Mouse (Mus musculus) embryonic stem cell, embryonic (primary cell): ENCODE measurements around the gene Ubxn2a.

ENCODE experiments used
- CTCF ChIA-PET, 4 experiments: fragments of 300-600 bp in 2 of 4; fragments of 350-600 bp in 2 of 4; sonication (Branson Sonifier 250); formaldehyde crosslinking; loops; one replicate each; lab custom pipeline; 2022; ENCODE audit warnings: inconsistent platforms in 2 of 4; lab: Charles Lee
- POLR2A ChIA-PET, 4 experiments: fragments of 300-600 bp in 2 of 4; fragments of 350-600 bp in 2 of 4; sonication (Branson Sonifier 250); formaldehyde crosslinking; loops; one replicate each; lab custom pipeline; 2022; ENCODE audit warnings: antibody characterized with exemption in 4 of 4, inconsistent platforms in 1 of 4; lab: Charles Lee

The Ubxn2a gene

DNA sequence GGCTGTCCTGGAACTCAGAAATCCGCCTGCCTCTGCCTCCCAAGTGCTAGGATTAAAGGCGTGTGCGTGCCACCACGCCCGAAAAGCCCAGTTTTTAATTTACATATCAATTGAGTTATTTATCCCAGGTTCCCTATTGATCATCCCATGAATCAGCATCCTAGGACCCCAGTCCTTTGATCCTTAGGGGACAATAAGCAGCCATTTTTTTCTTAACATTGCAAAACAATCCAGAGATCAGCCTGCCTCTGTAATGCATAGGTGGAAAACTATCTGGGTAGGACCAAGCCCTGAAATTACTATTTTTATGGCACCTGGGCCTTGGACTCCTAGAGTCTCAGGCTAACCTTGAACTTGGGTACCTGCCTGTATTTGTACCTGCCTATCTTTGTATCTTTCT, 9.5 kb downstream of the Ubxn2a start:
- ChIA-PET CTCF (interaction anchor here (0.6 to 2.2 kb wide), 7 partner anchors 19 to 183 kb away, joined by 3 to 6 read pairs (median 3); partner anchors contain the start of gene Atad2b (in 2 of the 4)), POLR2A (interaction anchor here (0.5 to 21.5 kb wide), 38 partner anchors 7 to 1028 kb away, joined by 3 to 445 read pairs (median 5); partner anchors contain the start of genes Atad2b (in 3 of the 4), Mfsd2b (in 3 of the 4), Ubxn2a (in 2 of the 4) and Fam228b (in 1 of the 4))

DNA sequence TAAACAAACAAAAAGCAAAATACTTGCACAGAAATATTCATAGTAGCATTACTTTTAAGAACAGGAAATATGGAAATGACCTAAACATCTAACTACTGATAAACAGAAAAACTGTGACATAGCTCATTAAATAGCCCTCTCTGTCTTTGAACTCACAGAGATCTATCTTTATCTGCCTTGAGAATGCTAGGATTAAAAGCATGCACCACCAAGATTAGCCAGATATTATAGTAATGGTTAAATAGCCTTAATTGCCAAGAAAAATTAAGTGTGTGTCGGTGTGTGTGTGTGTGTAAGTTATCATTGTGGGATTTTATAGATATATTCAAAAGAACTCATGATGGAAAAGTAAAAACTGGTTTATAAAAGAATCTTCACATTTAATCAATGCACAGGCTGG, 17.6 kb downstream of the Ubxn2a start:
- CTCF ChIA-PET: interaction anchor here in 1 of 4 experiments (1.0 kb wide), 1 partner anchor 27 kb away, joined by 4 read pairs; the partner anchor contains the start of gene Atad2b
- POLR2A ChIA-PET: interaction anchor here in 2 of 4 experiments (0.6 to 21.5 kb wide), 8 partner anchors 4 to 37 kb away, joined by 3 to 357 read pairs (median 15); partner anchors contain the start of genes Atad2b (in 2 of the 2), Mfsd2b (in 1 of the 2) and Ubxn2a (in 1 of the 2)

DNA sequence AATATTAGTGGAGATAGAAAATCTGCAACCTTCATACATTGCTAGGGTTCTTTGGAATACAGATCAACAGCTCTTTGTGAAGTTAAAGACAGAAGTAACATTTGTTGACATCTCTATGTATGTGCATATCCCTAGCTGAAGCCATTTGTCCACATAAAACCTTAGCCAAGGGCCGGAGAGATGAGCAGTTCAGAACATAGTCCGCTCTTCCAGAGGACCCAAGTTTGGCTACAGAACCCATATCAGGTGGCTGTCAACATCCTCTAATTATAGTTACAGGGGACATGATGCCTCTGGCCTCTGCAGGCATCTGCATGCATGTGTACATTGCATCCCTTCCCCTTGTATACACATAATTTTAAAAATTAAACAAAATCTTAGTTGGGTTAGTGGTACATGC, 18.3 kb downstream of the Ubxn2a start:
- ChIA-PET CTCF (interaction anchor here in 3 of 4 experiments (0.6 to 1.0 kb wide), 3 partner anchors 18 to 123 kb away, joined by 4 to 5 read pairs (median 5); partner anchors contain the start of gene Atad2b (in 1 of the 3)), POLR2A (interaction anchor here (0.5 to 21.5 kb wide), 13 partner anchors 4 to 37 kb away, joined by 3 to 357 read pairs (median 6); partner anchors contain the start of genes Atad2b (in 2 of the 4), Mfsd2b (in 1 of the 4) and Ubxn2a (in 1 of the 4))

DNA sequence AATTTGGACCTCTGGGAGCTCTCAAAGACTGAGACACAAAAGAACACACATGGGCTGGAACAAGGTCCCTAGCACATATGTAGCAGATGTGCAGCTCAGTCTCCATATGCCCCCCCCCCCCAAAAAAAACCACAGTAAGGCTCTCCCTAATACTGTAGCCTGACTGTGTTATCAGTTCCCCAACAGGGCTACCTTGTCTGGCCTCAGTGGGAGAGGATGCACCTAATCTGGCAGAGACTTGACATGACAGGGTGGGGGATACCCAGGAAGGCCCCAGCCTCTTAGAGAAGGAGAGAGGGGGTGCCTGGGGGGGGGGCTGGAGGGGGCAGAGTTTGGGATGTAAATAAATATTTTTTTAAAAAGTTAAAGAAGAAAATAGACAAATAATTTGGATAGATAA, 18.8 kb downstream of the Ubxn2a start:
- CTCF ChIA-PET: interaction anchor here in 2 of 4 experiments (0.6 kb wide), 2 partner anchors 18 to 117 kb away, joined by 5 to 7 read pairs; no protein-coding TSS in a partner anchor
- POLR2A ChIA-PET: interaction anchor here (0.5 to 21.5 kb wide), 20 partner anchors 3 to 341 kb away, joined by 3 to 357 read pairs (median 4); partner anchors contain the start of genes Mfsd2b (in 2 of the 4), Atad2b (in 1 of the 4), Sf3b6 (in 1 of the 4) and Ubxn2a (in 1 of the 4)

DNA sequence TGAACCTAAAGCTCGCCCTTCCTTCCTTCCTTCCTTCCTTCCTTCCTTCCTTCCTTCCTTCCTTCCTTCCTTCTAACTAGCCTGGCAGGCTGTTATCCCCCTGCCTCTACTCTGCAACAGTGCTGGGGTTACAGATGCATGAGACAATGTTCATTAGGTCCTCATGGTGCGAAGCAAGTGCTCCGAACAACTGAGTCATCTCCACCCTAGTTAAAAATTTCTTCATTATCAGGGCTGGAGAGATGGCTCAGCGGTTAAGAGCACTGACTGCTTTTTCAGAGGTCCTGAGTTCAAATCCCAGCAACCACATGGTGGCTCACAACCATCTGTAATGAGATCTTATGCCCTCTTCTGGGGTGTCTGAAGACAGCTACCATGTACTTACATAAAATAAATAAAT, 20.9 kb downstream of the Ubxn2a start:
- ChIA-PET POLR2A (interaction anchor here (0.5 to 15.9 kb wide), 10 partner anchors 10 to 31 kb away, joined by 3 to 357 read pairs (median 4); partner anchors contain the start of genes Atad2b (in 1 of the 4), Mfsd2b (in 1 of the 4) and Ubxn2a (in 1 of the 4)), CTCF (interaction anchor here in 1 of 4 experiments (0.6 to 1.8 kb wide), 2 partner anchors 19 to 31 kb away, joined by 3 to 4 read pairs; partner anchors contain the start of gene Atad2b)

DNA sequence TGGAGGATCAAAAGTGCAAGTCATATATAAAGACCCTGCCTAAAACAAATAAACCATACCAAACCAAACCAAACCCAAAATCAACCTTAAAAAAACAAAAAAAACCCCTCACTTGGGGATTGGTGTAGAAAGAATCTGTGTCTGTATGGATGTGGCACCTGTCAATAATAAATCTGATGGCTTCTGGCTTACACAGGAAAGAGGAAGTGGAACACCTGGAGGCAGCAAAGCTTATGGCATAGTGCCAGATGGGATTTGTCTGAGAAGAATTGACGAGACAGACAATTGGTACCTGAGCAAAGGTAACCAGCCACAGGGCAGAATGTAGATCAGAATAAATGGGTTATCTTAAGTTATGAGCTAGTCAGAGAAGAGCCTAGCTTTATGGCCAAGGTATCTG, 22.4 kb downstream of the Ubxn2a start:
- POLR2A ChIA-PET: interaction anchor here in 2 of 4 experiments (0.6 to 15.9 kb wide), 7 partner anchors 11 to 170 kb away, joined by 3 to 357 read pairs (median 3); partner anchors contain the start of genes Mfsd2b (in 2 of the 2), Atad2b (in 1 of the 2) and Ubxn2a (in 1 of the 2)
- CTCF ChIA-PET: interaction anchor here in 2 of 4 experiments (0.6 to 1.8 kb wide), 2 partner anchors 8 to 32 kb away, joined by 3 to 4 read pairs; partner anchors contain the start of gene Atad2b (in 1 of the 2)

DNA sequence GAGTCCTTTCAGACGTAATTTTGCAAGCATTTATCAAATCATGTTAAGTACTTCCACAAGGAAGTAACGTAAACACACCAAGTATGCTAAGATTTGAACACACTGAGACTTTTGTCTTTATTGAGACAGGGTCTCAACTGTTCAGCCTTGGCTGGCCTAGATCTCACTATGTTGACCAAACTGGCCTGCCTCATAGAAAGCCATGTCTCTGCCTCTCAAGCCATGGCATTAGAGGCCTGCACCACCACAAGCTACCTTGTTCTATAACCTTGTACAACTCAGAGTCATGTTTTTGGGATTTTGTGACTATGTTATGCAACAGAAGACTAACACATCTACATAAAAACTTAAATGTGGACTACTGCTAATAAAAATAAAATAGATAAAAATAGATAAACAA, 25.4 kb downstream of the Ubxn2a start:
- ChIA-PET CTCF (interaction anchor here in 1 of 4 experiments (1.1 kb wide), 1 partner anchor 36 kb away, joined by 5 read pairs; the partner anchor contains the start of gene Atad2b), POLR2A (interaction anchor here in 3 of 4 experiments (0.9 to 15.9 kb wide), 13 partner anchors 8 to 35 kb away, joined by 3 to 357 read pairs (median 6); partner anchors contain the start of genes Mfsd2b (in 3 of the 3), Atad2b (in 1 of the 3) and Ubxn2a (in 1 of the 3))

DNA sequence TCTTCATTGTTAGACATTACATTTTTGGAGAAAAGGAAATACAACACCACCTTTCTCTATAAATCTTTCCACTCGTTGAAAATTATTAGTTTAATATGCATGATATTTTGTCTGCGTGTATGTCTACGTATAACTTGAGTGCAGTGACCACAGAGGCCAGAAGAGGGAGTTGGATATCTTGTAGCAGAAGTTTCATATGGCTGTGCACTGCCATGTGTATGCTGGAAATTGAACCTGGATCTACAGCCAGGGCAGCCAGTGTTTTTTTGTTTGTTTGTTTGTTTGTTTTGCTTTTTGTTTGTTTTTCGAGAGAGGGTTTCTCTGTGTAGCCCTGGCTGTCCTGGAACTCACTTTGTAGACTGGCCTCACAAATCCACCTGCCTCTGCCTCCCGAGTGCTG, 28.5 kb downstream of the Ubxn2a start:
- POLR2A ChIA-PET: interaction anchor here (0.7 to 15.9 kb wide), 30 partner anchors 9 to 62 kb away, joined by 3 to 357 read pairs (median 5); partner anchors contain the start of genes Atad2b (in 3 of the 4), Wdcp (in 2 of the 4), Sf3b6 (in 1 of the 4) and Ubxn2a (in 1 of the 4)
- CTCF ChIA-PET: interaction anchor here (0.8 to 2.9 kb wide), 8 partner anchors 11 to 39 kb away, joined by 3 to 22 read pairs (median 4); partner anchors contain the start of gene Atad2b (in 2 of the 4)

DNA sequence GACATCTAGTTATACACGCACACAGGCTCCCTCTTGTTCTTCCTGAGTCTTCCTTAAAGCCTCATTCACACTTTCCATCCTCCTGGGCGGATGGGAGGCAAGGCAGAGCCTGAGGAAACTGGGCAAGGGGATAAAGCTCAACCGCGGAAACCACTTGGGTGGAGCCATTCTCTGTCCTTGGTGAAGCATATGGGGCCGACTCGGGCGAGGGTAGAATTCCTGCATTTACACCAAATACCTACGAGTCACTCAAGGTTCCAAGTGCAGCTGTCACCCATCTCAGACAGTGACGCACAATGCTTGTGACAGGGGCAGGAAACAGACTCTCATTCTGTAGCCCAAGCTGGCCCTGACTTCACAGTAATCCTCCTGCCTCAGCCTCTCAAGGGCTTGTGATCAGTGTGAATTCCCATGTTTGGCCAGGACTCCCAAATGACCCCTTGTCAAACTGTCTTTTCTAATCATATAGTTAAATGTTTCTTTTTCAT, 29.2 kb downstream of the Ubxn2a start:
- POLR2A ChIA-PET: interaction anchor here (0.6 to 15.9 kb wide), 27 partner anchors 8 to 64 kb away, joined by 3 to 357 read pairs (median 5); partner anchors contain the start of genes Atad2b (in 4 of the 4), Sf3b6 (in 1 of the 4), Ubxn2a (in 1 of the 4) and Wdcp (in 1 of the 4)
- CTCF ChIA-PET: interaction anchor here in 3 of 4 experiments (0.8 to 2.9 kb wide), 4 partner anchors 27 to 40 kb away, joined by 3 to 22 read pairs (median 3); partner anchors contain the start of gene Atad2b (in 3 of the 3)

DNA sequence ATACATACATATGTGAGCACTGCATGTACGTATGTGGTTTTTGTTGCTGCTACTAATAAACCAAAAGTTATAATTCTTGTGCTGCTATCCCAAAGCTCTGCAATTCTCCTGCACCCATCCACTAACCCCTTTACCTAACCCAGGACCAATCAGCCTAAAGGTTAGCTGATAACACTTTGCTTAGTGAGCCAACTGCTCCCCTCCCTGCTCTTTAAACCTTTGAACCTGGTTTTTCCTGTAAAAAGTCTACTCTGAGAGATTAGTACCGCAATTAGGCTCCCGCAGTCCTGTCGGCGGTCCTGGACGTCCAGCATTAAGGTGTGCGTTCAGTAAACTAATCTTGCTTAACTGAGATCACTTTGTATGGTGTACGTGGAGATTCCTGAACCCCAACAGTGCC, 31.9 kb downstream of the Ubxn2a start:
- POLR2A ChIA-PET: interaction anchor here in 3 of 4 experiments (0.5 to 6.3 kb wide), 17 partner anchors 9 to 198 kb away, joined by 3 to 102 read pairs (median 22); partner anchors contain the start of gene Atad2b (in 1 of the 3)
- CTCF ChIA-PET: interaction anchor here in 1 of 4 experiments (0.5 kb wide), 1 partner anchor 20 kb away, joined by 6 read pairs; no protein-coding TSS in a partner anchor

DNA sequence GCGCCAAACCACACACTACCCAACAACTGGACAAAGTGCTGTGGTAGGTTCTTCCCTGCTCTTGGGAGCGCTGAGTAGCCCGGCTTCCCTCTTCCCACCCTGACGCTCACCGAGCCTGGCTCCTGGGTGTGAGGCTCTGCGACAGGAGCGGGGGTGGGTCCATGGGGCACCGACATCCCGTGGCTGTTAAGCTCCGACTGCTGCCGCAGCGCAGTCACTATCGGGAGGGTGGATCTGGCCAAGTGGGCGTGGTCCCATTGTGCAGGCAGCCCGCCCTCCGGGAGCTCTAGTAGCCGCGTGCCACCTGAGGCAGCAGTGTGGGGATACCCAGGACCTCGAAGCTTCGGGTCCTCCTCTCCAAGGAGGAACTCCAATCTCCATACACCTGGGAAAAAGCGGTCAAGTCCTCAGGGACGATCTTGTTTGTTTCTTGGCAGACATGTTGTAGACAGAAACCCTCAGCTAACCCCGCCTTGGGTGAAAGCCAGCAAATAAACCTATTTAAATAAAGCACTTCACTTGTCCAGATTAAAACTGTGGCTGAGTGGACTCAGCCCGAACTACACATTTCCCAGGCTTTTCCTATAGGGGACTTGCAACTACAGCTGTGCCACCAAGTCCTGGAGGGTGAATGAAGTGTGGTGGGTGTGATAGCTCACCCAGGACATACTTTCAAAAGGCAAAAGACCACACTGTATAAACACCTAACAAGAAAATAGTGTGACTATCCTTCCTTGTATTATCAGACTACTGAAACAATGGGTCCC, 33.2 kb downstream of the Ubxn2a start, which contains the start of gene Mfsd2b:
Gene Mfsd2b, minus strand, starts transcription at position 199 of the 767 bp plus-strand sequence.
- POLR2A ChIA-PET: interaction anchor here (0.6 to 6.3 kb wide), 58 partner anchors 8 to 282 kb away, joined by 3 to 102 read pairs (median 6); partner anchors contain the start of genes Atad2b (in 4 of the 4), Sf3b6 (in 2 of the 4), Fam228b (in 1 of the 4) and Fkbp1b (in 1 of the 4)
- CTCF ChIA-PET: interaction anchor here (0.5 to 1.8 kb wide), 14 partner anchors 10 to 400 kb away, joined by 3 to 13 read pairs (median 5); partner anchors contain the start of genes Atad2b (in 3 of the 4), Gm3625 (in 1 of the 4) and Itsn2 (in 1 of the 4)

DNA sequence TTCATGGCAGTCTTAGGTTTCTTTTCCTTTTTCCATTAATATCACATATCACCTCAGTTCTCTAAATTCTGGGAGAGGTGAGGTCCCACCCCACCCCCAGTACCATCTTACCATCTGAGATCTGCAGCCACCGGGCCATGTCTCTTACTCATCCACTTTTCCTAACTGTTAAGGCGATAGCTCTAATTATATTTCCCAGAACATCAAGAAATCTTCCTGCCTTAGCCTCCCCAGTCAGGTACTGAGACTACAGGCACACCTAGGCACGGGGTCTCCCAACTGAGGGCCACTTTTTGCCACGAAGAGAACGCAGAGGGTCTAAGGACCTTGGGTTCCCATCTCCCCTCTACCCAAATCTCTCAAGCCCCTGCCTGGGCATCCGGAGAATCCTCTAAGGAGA, 34.0 kb downstream of the Ubxn2a start:
- ChIA-PET CTCF (interaction anchor here in 3 of 4 experiments (0.6 to 1.8 kb wide), 10 partner anchors 9 to 257 kb away, joined by 3 to 13 read pairs (median 5); partner anchors contain the start of gene Atad2b (in 3 of the 3)), POLR2A (interaction anchor here (0.5 to 6.3 kb wide), 48 partner anchors 9 to 1079 kb away, joined by 3 to 102 read pairs (median 7); partner anchors contain the start of genes Atad2b (in 3 of the 4), Fam228b (in 1 of the 4), Gm3625 (in 1 of the 4) and Itsn2 (in 1 of the 4))

DNA sequence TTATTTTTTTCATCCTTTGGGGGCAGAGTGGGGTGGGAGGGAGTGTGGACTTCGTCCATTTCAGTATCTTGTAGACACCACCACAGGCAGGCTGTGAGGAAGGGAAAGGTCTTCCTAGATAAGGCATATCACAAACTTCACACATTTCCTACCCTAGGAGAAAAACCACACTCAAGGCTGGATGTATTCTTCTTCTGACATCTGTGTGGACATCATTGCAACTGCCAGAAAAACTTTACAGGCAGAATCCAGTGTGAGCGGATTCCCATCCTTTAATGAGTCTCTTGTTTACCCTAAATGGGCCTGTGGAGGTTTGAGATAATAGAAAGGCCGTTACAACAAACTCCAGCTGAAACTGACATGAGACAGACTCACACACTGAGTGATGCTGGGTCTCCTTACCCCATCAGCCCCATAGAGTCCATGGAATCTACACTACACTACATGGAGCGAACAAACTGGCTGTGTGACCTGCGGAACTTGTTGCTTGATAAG, 34.5 kb downstream of the Ubxn2a start:
- ChIA-PET CTCF (interaction anchor here in 3 of 4 experiments (0.7 to 1.5 kb wide), 6 partner anchors 10 to 1564 kb away, joined by 3 to 8 read pairs (median 3); partner anchors contain the start of gene Atad2b (in 2 of the 3)), POLR2A (interaction anchor here (0.7 to 6.3 kb wide), 20 partner anchors 10 to 280 kb away, joined by 3 to 102 read pairs (median 8); partner anchors contain the start of genes Atad2b (in 3 of the 4), Fam228b (in 1 of the 4), Gm3625 (in 1 of the 4) and Itsn2 (in 1 of the 4))

DNA sequence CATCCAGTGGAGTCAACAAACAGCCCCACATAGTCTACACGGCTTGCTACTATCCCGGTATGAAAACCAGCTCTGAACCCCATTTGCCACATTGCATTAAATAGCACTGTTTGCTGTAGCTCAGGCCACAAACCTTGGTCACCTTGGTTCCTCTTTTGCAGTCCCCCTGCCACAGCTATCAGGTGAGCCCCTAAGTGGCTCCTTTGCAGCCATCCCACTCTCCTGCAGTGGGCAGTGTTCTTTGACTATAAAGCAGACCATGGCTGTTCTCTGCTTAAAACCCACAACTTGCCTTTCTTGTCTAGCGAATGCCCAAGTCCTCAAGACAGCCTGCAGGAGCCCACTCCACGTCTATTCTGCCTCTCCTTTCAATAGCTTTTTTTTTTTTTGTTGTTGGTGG, 35.2 kb downstream of the Ubxn2a start:
- POLR2A ChIA-PET: interaction anchor here (0.5 to 6.3 kb wide), 19 partner anchors 8 to 117 kb away, joined by 3 to 102 read pairs (median 4); partner anchors contain the start of genes Atad2b (in 2 of the 4), Fam228b (in 1 of the 4) and Pfn4 (in 1 of the 4)
- CTCF ChIA-PET: interaction anchor here (0.6 to 1.5 kb wide), 11 partner anchors 9 to 1563 kb away, joined by 3 to 8 read pairs (median 3); partner anchors contain the start of gene Atad2b (in 2 of the 4)

DNA sequence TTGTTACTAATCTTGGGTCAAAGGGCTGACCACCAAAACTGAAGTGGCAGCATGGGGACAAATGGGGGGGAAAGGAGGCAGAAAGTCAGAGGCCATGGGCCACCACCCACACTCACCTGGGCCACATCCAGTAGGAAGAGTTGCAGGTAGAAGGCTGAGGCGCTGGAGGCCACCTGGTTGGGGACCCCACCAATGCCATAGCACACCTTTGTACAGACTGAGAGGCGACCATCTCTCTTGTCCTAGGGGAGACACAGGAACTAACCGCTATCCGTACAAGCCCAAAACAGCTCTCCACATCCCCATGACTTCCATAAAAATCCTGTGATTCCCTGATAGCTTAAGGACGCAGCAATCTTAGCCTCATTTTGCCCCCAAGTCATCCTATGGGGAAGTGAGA, 36.2 kb downstream of the Ubxn2a start:
- CTCF ChIA-PET: interaction anchor here in 2 of 4 experiments (0.6 to 1.5 kb wide), 4 partner anchors 8 to 47 kb away, joined by 3 to 8 read pairs (median 4); partner anchors contain the start of gene Atad2b (in 1 of the 2)
- POLR2A ChIA-PET: interaction anchor here in 3 of 4 experiments (0.6 to 12.5 kb wide), 9 partner anchors 9 to 283 kb away, joined by 3 to 102 read pairs (median 5); partner anchors contain the start of gene Atad2b (in 2 of the 3)
